Mouse (Mus musculus): ENCODE measurements around the gene Hdac8. TPM values are rescaled to one million over a fixed set of nuclear protein-coding genes. Genes with fewer than 3 reads are reported as not detected.

Hdac8 gene
- polyA plus RNA-seq (2012; rRNA removed), result 24.8 and 27.4 TPM in 2 replicates

DNA sequence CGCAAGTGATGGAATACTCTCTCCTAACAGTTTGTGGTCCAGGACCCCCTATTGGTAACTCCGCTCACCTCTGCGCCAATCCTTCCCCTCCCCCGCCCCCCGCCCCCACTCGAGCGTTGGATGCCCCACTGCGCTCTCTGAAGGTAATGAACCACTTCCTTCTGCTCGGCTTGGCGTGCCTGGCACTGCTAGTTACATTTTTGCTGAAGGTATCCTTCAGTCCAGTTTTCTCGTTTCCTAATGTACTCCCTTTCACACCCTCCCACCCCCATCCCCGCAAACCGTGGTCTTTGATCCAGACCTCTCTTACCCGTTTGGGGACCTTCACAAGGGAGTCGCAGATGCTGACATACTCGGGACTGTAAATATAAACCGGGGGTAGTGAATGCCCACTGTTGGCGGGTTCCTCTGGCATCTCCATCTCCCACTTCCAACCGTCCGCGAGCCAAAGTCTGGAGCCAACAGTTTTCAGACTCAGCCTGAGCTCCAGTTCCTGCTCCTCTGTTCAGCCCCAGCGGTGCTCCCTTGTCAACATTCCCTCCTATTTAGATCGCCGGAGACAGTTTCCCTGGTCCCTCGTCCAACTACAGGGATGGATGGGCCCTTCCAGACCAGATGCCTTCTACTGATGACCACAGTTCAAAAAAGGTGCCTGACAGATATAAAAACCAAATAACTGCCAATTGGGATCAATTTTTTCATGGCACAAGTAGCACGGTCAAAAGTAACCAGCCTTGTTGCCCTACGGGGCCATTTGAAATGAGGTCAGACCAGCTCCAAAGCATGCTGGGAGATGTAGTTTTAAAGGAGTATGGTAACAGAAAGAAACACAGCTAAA, at the start of gene Hdac8:
TSS of gene Hdac8 (minus strand) at position 716 of the 838 bp plus-strand sequence.
- H3K27me3 ChIP-seq (ENCODE audit: control insufficient read depth, insufficient read depth, low read length), result no peaks in the 10 kb centered on the region
- peak; percentile 66 to 69 for DNase-seq
- WGBS, result 7% methylated on average over 27 of the region's 27 CpGs
- H3K4me3 ChIP-seq (replicated peaks; ENCODE audit: insufficient read depth, low read depth, low read length), result peak within 1 kb of the TSS; percentile 99
- H3K27ac ChIP-seq (ENCODE audit: insufficient read depth, low read length), result peak within 1 kb of the TSS; percentile 87
- no peak for TF ChIP-seq CTCF (IDR thresholded peaks at IDR 0.05; ENCODE audit: borderline replicate concordance, insufficient read depth, low read depth, low read length)
- no peak for TF ChIP-seq POLR2A (IDR thresholded peaks at IDR 0.05; ENCODE audit: borderline replicate concordance, insufficient read depth, low read length)
- no peaks in the 10 kb centered on the region for H3K4me1 ChIP-seq (ENCODE audit: control insufficient read depth, insufficient read depth, low read length)

DNA sequence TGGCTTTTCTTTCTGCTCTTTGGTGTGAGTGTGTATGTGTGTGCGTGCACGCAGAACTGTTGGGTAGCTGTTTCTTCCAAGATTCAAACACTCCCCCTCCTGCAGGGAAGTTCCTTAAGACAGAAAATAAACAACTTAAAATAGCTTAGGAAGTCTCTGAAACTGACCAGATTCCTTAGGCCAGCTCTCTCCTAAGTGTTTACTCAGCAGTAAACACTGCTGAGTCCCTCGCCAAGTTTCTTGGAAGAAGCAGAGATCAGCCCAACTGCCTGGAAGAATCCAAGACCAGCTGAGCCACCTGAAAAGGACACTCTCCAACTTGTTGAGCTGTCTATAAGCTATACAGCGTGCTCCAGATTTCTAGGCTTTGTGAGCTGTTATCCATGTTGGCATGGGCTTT, 4.0 kb upstream of the Hdac8 start:
- no peaks in the 10 kb centered on the region for H3K27me3 ChIP-seq (ENCODE audit: control insufficient read depth, insufficient read depth, low read length)
- no peak for DNase-seq
- no peak for TF ChIP-seq CTCF (IDR thresholded peaks at IDR 0.05; ENCODE audit: borderline replicate concordance, insufficient read depth, low read depth, low read length)
- TF ChIP-seq POLR2A (IDR thresholded peaks at IDR 0.05; ENCODE audit: borderline replicate concordance, insufficient read depth, low read length), result no peak
- 61% methylated on average over 4 of the region's 4 CpGs for WGBS
- no peaks in the 10 kb centered on the region for H3K4me1 ChIP-seq (ENCODE audit: control insufficient read depth, insufficient read depth, low read length)
- no peak overlapping the region for H3K4me3 ChIP-seq (replicated peaks; ENCODE audit: insufficient read depth, low read depth, low read length)
- H3K27ac ChIP-seq (ENCODE audit: insufficient read depth, low read length), result no peak overlapping the region

DNA sequence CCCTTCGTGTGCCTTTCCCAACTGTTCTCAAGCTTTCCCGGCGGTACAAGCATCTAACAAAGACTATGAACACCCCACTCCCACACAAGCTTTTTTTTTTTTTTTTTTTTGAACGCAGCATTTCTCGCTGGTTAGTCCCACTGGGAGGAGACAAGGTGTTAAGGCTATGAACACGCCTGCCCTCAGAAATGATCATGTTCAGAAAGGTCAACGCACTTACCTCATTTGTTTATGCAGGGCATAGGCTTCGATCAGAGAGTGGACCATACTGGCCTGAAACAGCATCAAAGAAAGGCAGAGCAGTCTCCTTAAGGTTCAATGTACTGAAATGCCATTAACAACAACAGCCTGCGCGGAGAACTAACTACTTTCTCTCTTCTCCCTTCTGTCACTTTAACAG, 980 bp downstream of the Hdac8 start:
- no peaks in the 10 kb centered on the region for H3K4me1 ChIP-seq (ENCODE audit: control insufficient read depth, insufficient read depth, low read length)
- no peaks in the 10 kb centered on the region for H3K27me3 ChIP-seq (ENCODE audit: control insufficient read depth, insufficient read depth, low read length)
- WGBS, result 23% methylated on average over 10 of the region's 10 CpGs
- peak in 1 of 2 experiments; percentile 12 for DNase-seq
- no peak for TF ChIP-seq CTCF (IDR thresholded peaks at IDR 0.05; ENCODE audit: borderline replicate concordance, insufficient read depth, low read depth, low read length)
- no peak for TF ChIP-seq POLR2A (IDR thresholded peaks at IDR 0.05; ENCODE audit: borderline replicate concordance, insufficient read depth, low read length)
- H3K27ac ChIP-seq (ENCODE audit: insufficient read depth, low read length), result no peak overlapping the region
- H3K4me3 ChIP-seq (replicated peaks; ENCODE audit: insufficient read depth, low read depth, low read length), result peak overlapping the region; percentile 99

DNA sequence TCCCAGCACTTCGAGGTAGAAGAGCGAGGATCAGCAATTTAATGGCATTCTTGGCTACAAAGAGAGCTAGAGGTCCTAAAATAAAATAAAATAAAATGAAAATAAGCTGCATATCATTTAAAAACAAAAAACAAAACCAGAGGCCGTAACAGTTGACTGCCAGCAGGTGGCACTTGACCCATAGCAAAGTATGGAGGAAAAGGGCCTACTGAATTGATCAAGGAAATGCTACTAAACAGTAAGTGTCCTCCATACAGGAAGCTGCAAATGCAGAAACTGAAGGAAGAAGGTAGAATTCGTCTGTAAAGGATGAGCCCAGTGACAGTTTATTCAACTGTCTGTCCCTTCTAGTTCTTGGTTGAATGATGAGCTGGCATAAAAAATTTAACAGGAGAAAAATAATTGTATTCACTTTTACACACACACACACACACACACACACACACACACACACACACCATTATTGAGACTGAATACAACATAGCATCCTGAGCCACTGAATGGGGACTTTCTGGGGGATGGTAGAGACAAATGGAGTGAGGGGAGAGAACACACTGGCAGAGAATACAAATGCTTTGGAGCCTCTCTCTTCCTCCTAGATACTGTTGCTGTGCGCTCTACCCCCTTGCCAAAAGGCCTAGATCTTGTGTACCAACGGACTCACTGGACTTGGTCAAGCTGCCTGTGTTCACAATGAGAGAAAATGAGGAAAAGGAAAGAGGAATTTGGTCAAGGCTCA, 11.0 kb downstream of the Hdac8 start:
- Histone ChIP-seq H3K27me3 (ENCODE audit: control insufficient read depth, insufficient read depth, low read length) (no peaks in the 10 kb centered on the region), H3K4me3 (replicated peaks; ENCODE audit: insufficient read depth, low read depth, low read length) (no peak overlapping the region), H3K4me1 (ENCODE audit: control insufficient read depth, insufficient read depth, low read length) (no peaks in the 10 kb centered on the region), H3K27ac (ENCODE audit: insufficient read depth, low read length) (no peak overlapping the region)
- WGBS, result 60% methylated on average over 6 of the region's 6 CpGs
- peak in 1 of 2 experiments; percentile 18 for DNase-seq
- TF ChIP-seq CTCF (IDR thresholded peaks at IDR 0.05; ENCODE audit: borderline replicate concordance, insufficient read depth, low read depth, low read length), result no peak
- no peak for TF ChIP-seq POLR2A (IDR thresholded peaks at IDR 0.05; ENCODE audit: borderline replicate concordance, insufficient read depth, low read length)

DNA sequence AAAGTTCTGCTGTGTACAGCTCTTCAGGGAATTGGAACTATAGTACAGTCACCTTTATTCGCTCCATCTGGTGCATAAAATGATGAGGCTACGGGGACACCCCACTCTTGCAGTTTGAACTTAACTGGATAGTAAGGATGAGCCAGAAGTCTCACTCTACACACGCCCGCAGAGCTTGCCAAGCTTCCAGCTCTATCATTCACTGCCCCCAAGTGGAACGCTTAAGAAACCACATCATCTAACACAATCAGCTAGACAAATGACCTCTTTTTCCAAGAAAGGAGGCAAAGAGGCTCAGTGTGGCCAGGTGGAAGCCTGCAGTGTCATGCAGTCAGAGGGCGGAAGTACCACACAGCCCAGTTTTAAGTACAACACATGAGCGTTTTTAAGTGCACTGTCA, 19.6 kb downstream of the Hdac8 start:
- DNase-seq, result no peak
- Histone ChIP-seq H3K4me3 (replicated peaks; ENCODE audit: insufficient read depth, low read depth, low read length) (no peak overlapping the region), H3K27me3 (ENCODE audit: control insufficient read depth, insufficient read depth, low read length) (no peaks in the 10 kb centered on the region), H3K27ac (ENCODE audit: insufficient read depth, low read length) (no peak overlapping the region), H3K4me1 (ENCODE audit: control insufficient read depth, insufficient read depth, low read length) (no peaks in the 10 kb centered on the region)
- whole genome bisulfite sequencing, result 64% methylated on average over 7 of the region's 7 CpGs
- TF ChIP-seq CTCF (IDR thresholded peaks at IDR 0.05; ENCODE audit: borderline replicate concordance, insufficient read depth, low read depth, low read length), result no peak
- no peak for TF ChIP-seq POLR2A (IDR thresholded peaks at IDR 0.05; ENCODE audit: borderline replicate concordance, insufficient read depth, low read length)

DNA sequence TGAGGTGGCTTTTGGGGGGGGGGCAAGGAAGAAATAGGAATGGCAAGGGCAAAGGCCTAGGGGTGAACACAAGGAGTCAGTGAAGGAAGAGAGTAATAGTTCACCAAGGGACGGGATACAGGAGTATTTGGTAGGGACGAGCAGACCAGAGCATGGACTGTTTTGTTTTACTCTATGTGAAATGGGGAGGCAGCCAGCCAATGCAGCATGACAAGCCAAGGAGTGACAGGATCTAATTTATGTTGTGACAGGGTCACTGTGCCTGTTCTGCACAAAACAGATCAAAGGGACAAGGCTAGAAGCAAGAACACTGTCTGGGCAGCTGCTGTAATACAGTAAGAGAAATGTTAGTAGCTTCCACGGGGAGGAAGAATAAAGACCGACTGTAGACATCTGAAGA, 25.5 kb downstream of the Hdac8 start:
- 60% methylated on average over 4 of the region's 4 CpGs for WGBS
- TF ChIP-seq CTCF (IDR thresholded peaks at IDR 0.05; ENCODE audit: borderline replicate concordance, insufficient read depth, low read depth, low read length), result no peak
- no peak for TF ChIP-seq POLR2A (IDR thresholded peaks at IDR 0.05; ENCODE audit: borderline replicate concordance, insufficient read depth, low read length)
- H3K27me3 ChIP-seq (ENCODE audit: control insufficient read depth, insufficient read depth, low read length), result no peaks in the 10 kb centered on the region
- no peak overlapping the region for H3K27ac ChIP-seq (ENCODE audit: insufficient read depth, low read length)
- DNase-seq, result peak in 1 of 2 experiments; percentile 8
- H3K4me1 ChIP-seq (ENCODE audit: control insufficient read depth, insufficient read depth, low read length), result peaks cover 5% of the 10 kb centered on the region; the same call in 1 of the 2 replicates
- H3K4me3 ChIP-seq (replicated peaks; ENCODE audit: insufficient read depth, low read depth, low read length), result no peak overlapping the region

DNA sequence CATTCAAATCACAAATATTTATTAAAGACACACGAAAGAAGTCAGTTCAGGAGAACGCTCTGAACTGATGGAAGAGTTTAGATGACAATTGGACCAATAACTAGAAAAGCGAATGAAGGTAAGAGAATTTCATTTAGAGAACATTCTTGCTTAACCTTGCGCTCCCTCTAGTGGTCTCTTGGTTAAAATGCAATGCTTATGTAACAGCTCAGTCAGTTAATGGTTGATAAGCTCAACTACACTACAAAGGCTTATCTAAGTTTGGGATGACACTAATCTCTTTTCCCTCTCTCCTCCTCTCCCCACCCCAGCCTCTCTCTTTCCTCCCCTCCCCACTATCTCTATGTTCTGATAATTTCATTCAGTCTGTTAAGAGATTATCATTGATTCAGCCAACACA, 26.2 kb downstream of the Hdac8 start:
- H3K4me3 ChIP-seq (replicated peaks; ENCODE audit: insufficient read depth, low read depth, low read length), result no peak overlapping the region
- H3K4me1 ChIP-seq (ENCODE audit: control insufficient read depth, insufficient read depth, low read length), result peaks cover 5% of the 10 kb centered on the region; the same call in 1 of the 2 replicates
- DNase-seq, result peak in 1 of 2 experiments; percentile 58
- WGBS, result 12% methylated on average over 4 of the region's 4 CpGs
- TF ChIP-seq CTCF (IDR thresholded peaks at IDR 0.05; ENCODE audit: borderline replicate concordance, insufficient read depth, low read depth, low read length), result peak; percentile 35; the same call in 1 of the 2 replicates
- TF ChIP-seq POLR2A (IDR thresholded peaks at IDR 0.05; ENCODE audit: borderline replicate concordance, insufficient read depth, low read length), result no peak
- H3K27ac ChIP-seq (ENCODE audit: insufficient read depth, low read length), result no peak overlapping the region
- H3K27me3 ChIP-seq (ENCODE audit: control insufficient read depth, insufficient read depth, low read length), result no peaks in the 10 kb centered on the region

Measured in cerebellum, adult 2 months (tissue).